Mouse (Mus musculus) granulocyte monocyte progenitor cell, adult 5-6 weeks (primary cell): ENCODE results near the gene Efemp2. TPM values are rescaled to one million over a fixed set of nuclear protein-coding genes. Genes with fewer than 3 reads are reported as not detected.
"Not testable (repeated sequence)": the region's sequence is repeated elsewhere in the genome, so short reads cannot be mapped to it uniquely, and the experiment has no call there.

ENCODE experiments used
- ATAC-seq: replicated peaks from 2 replicates; pipeline ENCODE4 v1.8.0; 2016; ENCODE audit warnings: mild to moderate bottlenecking, moderate TSS enrichment, inconsistent platforms; ENCODE audit not compliant: poor library complexity, severe bottlenecking
- total RNA-seq, 2 experiments: library from RNA; stranded (forward) in 1 of 2; stranded (reverse) in 1 of 2; fragments of 200-712, 200-1000 nt in 1 of 2; fragments of >200 nt in 1 of 2; fragmentation: Nextera tagmentation in 1 of 2; gene quantifications; 2 replicates each; pipeline ENCODE4 v1.2.3; 2014 to 2017

Gene Efemp2
- total RNA-seq, 2 experiments from 2014 or later = 1.6 TPM; not detected in 1

DNA sequence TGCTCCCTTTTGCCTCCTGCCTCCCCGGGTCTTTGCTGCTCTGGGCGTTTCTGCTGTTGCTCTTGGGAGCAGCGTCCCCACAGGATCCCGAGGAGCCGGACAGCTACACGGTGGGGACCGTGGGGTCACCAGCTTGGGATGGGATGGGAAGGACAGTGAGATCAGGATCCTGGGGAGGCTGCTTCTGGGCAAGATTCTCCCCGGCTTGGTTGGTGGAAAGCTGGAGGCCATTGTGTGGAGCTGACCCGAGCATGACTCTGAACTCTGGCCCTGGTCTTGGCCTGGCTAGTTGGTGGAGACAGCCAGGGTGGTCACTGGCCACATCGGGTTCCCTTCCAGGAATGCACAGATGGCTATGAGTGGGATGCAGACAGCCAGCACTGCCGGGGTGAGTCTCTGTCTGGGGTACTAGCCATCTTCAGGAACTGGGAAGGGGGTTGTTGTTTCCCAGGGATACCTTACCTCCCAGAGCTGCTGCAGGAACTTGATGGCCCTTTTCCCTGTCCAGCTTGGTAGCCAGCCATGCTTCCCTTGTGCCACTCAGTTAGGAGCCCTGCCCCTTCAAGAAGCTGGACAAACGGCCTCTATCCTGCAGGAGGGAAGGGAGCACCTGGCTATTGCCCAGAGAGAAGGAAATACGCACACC lies 1.4 kb downstream of the Efemp2 start:
- no peak for ATAC-seq

DNA sequence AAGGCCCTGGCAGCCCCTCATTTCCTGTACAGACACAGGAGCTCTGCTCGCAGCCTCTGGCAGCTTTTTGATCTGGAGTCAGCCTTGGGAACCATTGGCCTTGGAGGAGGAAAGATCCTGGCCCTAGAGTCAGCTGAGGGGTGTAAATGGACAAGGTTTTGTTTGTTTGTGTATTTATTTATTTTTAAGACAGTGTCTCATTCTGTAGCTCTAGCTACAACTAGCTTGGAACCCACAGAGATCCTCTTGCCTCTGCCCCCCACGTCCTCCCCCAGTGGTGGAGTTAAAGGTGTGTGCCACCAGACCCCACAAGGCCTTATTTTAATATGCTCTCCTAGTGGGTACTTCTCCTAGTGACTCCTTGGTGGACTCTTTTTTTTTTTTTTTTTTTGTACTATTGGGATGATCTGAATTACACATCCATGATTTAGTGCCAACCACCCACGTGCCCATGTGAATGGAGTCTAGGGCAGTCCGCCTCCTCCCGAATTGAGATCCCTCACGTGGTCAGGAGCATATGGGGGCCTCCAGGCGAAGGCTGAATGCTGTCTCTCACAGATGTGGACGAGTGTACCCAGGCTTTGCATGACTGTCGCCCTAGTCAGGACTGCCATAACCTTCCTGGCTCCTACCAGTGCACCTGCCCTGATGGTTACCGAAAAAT lies 3.4 kb downstream of the Efemp2 start:
- no peak for ATAC-seq

DNA sequence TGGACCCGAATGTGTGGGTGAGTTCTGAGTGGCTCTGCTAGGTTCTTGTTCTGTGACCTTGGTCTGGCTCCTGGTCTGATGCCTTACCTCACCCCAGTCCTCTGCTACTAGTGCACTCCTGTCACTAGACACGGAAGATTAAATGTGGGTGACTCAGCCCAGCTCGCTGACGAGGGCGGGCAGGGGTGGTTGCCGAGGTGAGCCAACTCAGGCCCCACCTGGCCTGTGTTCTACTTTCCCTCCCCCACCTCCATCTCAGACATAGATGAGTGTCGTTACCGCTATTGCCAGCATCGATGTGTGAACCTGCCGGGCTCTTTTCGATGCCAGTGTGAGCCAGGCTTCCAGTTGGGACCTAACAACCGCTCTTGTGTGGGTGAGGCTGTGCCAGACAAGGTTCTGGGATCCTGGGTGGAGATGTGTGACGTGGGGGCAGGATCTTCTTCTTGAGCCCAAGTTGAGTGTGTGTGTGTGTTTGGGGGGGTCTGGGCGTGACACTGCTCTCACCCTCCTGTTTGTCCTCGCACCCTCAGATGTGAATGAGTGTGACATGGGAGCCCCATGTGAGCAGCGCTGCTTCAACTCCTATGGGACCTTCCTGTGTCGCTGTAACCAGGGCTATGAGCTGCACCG lies 4.0 kb downstream of the Efemp2 start:
- no peak for ATAC-seq

DNA sequence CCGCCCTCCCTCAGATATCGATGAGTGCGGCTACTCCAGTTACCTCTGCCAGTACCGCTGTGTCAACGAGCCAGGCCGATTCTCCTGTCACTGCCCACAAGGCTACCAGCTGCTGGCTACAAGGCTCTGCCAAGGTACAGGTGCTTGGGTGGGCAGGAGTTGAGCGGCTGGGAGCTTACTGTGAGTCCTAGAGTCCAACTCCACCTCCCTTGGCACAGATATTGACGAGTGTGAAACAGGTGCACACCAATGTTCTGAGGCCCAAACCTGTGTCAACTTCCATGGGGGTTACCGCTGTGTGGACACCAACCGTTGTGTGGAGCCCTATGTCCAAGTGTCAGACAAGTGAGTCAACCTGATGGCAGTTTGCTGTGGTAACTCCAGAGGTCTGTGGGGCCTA lies 6.3 kb downstream of the Efemp2 start:
- no peak for ATAC-seq

DNA sequence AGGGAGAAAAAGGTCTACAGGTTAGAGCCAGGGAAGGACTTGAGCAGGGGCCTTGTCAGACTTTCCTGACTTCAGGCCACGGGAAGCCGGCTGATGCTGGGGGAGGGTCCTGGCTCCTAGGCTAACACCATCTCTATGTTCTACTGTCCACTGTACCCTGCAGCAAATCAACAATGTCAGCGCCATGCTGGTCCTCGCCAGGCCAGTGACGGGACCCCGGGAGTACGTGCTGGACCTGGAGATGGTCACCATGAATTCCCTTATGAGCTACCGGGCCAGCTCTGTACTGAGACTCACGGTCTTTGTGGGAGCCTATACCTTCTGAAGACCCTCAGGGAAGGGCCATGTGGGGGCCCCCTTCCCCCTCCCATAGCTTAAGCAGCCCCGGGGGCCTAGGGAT lies 7.6 kb downstream of the Efemp2 start:
- no peak for ATAC-seq

DNA sequence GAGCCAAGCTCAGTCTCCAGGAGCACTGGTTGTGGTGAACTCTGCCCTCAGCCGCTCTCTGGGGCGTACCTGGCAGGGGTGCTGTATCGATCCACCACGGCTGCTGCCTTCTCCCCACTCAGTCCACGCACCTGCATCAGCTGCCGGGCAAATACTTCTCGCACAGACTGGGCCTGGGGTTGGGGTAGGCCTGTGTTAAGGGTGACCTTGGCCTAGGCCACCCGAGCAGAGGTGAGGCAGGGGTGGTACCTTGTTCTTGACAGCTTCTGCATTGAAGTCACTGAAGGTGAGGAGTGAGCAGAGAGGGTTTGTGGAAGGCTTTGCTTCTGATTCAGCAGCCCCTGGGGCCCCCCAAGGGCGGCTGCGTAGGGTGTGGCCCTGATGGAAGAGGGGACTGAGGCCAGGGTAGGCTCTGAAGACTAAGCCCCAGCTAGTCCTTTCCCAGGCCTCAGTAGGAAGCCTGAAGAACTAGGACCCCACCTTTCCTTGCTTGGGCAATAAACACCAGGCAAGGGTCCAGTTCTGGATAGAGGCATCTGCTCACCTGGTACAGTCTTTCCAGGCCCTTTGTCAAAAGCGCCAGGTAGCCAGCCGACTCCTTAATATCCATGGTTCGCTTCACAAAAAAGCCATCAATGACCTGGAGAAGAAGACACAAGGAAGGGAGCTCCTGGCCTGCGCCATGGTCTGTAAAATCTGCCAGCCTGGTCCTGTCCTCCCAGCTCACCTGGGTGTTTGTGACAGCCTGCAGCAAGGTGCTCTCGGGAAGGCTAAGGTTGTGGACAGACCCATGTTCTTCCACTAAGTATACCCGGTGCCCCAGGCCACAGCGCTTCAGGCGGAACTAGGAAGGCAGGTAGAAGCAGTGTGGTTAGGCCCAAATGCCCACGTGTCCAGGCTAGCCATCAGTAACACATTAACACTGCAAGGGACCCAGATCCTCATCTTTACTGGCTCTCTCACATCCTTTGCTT lies 9.9 kb downstream of the Efemp2 start:
- ATAC-seq = no peak

DNA sequence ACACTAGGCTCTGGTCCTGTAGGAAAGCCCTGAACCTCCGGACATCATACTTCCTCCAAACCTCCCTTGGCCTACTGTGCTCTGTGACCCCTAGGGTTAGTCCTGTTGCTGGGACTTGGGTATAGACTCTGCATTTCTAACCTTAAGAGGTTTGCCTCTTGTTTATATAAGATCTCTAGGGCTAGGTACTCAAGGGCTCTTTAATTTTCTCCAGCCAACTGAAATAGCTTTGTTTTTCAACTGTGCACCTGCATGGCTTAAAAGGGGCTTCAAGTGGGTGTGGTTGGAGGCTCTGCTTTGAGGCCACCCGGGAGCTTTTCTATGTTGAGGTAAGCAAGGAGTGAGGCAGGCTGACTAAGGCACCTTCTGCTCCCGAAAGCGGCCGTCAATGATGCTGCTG lies 10.7 kb downstream of the Efemp2 start:
- ATAC-seq = no peak

DNA sequence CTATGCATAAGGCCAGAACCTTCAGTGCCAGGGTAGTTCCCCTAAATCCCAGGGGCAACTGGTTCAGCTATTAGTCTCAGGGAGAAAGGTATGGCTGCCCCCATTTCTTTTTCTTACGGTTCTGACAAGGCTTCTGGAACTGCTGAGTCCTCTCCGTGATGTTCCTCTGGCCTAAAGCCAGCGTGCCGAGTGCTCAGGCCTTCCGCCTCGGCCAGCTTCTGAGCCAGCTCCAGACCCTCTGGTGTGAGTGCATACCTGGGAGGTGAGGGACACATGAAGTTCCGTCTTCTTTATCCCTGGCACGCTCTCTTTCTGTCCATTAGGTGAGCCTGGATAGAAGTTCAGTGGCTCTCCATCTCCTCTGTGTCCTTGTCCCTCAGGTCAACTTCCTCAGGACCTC lies 11.6 kb downstream of the Efemp2 start:
- no peak for ATAC-seq

DNA sequence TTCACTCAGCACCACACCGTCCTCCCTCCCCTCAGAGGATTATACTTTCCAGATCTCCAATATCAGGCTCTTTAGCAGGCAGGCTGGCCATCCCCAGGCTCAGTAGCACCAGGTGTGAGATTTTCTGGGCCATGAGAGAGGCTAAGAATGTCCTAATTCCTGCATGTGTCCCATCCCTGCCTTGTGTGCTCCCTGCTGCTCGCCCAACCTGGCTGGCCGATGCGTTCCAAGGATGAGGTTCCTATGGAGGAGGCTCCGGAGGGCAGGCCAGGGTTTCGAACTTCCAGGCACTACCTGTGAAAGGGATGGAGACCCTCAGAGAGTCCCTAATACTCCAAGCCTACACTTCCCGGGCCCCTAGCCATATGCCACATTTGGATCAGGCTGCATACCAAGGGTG lies 12.1 kb downstream of the Efemp2 start:
- ATAC-seq = no peak

DNA sequence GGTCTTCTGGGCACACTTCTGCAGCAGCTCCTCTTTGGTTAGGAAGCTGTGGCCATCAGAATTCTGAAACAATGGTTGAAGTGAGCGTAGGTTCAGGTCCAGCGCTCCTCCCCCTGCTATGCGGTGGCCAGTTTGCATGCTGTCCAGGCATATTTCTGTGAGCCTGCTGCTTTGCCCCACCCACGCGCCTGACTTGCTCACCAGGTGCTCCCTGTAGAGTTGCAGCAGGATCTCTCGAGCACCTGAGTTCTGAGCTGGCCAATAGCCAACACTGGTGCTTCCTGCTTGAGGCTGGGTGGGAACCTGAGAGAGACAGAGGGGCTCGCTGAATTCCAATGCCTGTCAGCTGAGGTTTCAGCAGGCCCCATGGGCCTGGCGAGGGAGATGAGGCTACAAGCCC lies 12.5 kb downstream of the Efemp2 start:
- ATAC-seq = no peak

DNA sequence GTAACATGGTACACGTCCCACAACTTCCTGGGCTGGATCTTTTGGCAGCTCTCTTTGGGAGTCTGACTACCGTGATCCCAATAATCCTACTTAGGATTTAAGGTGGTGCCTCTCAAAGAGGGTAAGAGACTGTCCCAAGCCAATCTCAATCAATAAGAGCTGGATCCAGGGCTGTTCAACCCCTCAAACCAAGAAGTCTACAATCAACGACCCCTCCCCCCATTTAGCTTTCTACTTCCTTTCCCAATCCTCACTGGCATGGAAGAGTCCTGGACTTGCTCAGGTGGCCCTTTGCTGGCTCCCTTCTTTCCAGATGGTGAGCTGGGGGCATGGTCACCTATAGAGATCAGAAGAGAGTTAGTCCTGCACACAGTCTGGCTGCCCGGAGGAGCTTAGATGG lies 13.0 kb downstream of the Efemp2 start:
- no peak for ATAC-seq

DNA sequence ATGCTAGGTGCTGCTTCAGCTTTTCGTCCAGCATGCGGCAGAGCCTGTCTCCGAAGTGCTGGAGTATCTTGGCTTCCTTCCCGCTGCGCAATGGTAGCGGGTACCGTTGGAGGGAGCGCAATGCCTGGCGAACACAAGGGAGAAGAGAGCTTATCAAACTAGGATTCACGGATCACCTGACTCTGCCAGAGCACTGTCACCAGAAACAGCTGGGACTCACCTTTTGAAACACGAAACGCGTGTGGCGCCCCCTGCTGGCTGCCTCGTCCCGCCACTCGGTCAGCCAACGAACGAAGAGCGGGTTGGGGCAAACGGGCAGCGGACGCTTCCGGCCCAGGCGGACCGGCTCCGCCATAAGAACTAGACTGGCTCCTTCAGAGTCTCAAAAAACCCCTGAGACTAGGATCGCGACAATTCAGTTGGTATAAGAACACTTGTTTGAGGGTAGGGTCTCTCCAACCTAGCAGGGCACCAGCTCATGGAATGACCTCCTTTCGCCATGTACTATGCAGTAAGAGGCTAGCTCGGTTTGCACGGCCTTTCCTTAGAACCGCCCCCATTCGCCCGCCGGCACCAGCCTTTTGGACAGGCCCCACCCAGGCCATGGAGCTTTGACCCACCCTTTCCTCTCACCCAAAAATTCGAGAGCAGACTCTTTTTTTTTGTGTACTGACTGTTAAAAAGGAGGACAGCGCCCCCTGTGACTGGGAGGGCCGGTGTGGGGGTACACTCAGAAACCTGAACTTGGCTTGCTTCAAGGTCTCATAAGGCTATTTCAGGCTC lies 14.2 kb downstream of the Efemp2 start, which contains the start of gene Mus81:
Gene Mus81, minus strand, starts transcription at position 635 of the 783 bp plus-strand sequence.
- peak; percentile 29 for ATAC-seq

DNA sequence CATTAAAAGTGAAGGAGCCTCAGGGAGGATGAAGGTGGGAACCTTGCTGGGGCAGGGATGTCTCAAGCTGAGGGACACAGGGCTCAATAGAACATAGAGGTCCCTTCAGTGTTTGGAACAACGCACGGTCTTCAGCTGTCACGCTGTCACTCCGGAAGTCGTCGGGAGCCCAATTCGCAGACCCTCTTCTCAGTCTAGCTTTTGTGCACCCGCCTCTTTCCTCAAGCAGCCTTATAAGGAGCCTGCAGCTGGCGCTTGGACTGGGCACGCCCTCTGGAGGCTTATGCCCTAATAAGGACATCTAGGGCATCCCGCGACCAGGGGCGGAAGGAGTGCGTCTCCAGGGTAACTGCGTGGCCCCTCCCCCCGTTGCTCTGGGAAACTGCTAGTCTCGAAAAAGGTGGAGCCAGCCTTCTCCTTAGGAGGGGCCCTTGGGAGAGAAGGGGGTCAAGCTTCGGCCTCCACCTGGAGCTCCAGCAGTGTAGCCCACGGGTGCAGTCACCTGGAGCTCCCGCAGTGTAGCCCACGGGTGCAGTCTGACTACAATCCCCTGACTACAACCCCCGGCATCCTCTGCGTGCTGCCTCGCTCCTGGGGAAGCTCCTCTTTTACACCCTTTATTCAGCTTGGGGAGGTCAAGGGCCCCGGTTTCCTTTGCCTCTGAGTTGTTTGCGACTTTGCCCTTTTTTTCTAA lies 15.3 kb downstream of the Efemp2 start:
- peak; percentile 51 for ATAC-seq

DNA sequence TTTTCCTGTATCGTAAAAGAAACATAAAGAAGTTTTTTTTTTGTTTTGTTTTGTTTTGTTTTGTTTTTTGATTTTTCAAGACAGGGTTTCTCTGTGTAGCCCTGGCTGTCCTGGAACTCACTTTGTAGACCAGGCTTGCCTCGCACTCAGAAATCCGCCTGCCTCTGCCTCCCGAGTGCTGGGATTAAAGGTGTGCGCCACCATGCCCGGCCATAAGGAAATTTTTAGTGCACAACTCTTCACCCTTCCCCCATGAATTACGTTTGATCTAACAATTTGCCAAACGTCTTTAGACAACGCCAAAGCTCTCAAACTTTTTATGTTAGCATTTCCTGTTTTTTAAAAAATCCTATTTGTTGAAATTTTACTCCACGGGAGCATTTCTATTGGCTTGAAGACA lies 16.0 kb downstream of the Efemp2 start:
- not testable (repeated sequence) for ATAC-seq

DNA sequence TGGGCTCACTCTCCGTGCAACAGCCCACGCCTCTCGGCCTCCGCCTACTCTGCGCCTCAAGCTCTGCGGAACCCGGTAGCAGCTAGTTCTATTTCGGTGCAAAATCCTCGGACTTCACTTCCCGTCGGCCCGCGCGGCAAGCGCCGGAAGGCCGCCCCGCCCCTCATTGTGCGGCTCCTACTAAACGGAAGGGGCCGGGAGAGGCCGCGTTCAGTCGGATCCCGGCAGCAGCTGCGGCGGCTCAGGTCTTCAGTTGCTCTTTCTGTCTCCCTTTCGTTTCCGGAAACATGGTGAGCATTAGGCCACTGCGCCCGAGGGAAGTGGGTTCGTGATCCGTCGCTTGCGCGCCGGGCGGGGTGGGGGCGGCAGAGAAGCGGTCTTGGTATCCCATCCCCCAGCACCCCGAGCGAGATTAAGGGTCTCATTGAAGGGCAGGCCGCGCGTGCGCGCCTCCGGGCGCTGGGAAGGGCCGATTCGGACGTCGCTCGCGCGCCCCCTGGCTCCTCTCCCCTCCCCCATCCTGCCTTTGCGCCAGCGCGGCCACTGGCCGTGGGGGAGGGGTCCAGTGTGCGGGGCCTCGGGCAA lies 16.7 kb downstream of the Efemp2 start, which contains the start of gene Cfl1:
Gene Cfl1, plus strand, starts transcription at position 143 of the 585 bp plus-strand sequence.
- ATAC-seq = peak; percentile 44

DNA sequence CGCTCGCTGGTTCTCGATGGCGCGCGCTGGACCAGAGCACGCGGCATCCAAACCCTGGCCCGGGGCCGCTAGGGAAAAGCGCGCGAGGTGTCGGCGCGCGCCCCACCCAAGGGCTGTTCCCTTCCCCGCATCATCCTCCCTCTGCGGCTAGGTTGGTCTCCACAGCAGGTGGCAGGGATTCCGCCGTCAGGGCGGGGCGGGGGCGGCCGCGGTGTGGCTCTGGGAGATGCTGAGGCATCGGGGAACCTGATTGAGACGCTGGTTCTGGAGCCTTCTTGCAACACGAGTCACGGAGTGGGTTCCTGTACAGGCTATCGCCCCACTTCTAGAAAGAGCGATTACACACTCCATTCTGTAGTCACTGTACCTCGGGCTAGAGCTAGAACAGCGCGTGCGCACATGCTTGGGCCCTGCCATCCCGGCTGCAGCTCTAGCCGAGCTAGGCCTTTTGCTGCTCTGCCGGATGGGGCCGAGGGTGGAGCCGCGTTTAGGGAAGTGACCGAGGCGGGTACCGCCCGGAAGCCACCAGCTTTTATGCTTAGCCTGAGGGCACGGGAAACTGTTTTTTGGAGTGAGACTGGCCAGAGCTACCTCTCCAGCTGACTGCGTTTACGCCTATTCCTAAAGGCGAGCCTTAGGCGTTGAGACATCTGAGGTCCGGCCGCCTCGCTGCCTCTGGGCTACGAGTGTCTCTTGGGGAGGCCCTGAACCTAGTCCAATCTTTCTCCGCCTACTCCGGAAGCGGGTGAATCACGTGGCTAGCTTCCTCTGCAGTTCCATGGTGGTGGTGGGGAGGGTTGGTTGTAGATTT lies 17.3 kb downstream of the Efemp2 start:
- peak; percentile 31 for ATAC-seq

DNA sequence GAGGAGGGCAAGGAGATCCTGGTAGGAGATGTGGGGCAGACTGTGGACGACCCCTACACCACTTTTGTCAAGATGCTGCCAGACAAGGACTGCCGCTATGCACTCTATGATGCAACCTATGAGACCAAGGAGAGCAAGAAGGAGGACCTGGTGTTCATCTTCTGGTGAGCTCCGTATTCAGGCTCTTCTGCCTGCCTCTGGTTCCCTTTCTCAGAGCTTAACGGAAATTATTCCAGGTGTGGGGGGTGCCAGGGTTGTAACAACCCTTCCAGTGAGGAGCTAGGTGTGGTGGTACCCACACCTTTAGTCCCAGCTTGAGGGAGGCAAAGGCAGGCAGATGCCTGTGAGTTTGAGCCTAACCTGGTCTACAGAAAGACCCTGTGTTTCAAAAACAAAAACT lies 18.9 kb downstream of the Efemp2 start:
- no peak for ATAC-seq

DNA sequence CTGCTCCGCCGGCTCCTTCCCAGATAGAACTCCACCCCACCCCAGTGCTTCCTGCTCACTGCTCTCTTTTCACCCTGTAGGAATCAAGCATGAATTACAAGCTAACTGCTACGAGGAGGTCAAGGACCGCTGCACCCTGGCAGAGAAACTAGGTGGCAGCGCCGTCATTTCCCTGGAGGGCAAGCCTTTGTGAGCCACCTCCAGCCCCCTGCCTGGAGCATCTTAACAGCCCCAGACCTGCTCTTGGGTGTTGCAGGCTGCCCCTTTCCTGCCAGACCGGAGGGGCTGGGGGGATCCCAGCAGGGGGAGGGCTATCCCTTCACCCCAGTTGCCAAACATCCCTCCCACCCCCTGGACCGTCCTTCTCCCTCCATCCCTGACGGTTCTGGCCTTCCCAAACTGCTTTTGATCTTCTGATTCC lies 19.6 kb downstream of the Efemp2 start:
- ATAC-seq = not testable (repeated sequence)
